Mouse (Mus musculus): ENCODE results near the gene Nhsl2. TPM values are rescaled to one million over a fixed set of nuclear protein-coding genes. Genes with fewer than 3 reads are reported as not detected.
"Not testable (repeated sequence)": the region's sequence is repeated elsewhere in the genome, so short reads cannot be mapped to it uniquely, and the experiment has no call there.

Nhsl2 gene
- total RNA-seq, 2 experiments from 2014 or later, result 9.2 to 11.4 TPM

- DNase-seq (ENCODE audit: low spot score in 2 of 2), result no peak
Measured at GRCm38 (mm10) chrX:102081076-102081475, 231.9 kb downstream of the Nhsl2 start.

- no peak for DNase-seq (ENCODE audit: low spot score in 2 of 2)
Measured at GRCm38 (mm10) chrX:102081573-102082279, 232.5 kb downstream of the Nhsl2 start.

- no peak for DNase-seq (ENCODE audit: low spot score in 2 of 2)
Measured at GRCm38 (mm10) chrX:102082340-102082739, 233.2 kb downstream of the Nhsl2 start.

GRCm38 (mm10) chrX:102085798-102086443, 236.7 kb downstream of the Nhsl2 start:
- no peak for DNase-seq (ENCODE audit: low spot score in 2 of 2)

GRCm38 (mm10) chrX:102090605-102091004, 241.4 kb downstream of the Nhsl2 start:
- no peak for DNase-seq (ENCODE audit: low spot score in 2 of 2)

- DNase-seq (ENCODE audit: low spot score in 2 of 2), result no peak
Measured at GRCm38 (mm10) chrX:102094381-102094904, 245.3 kb downstream of the Nhsl2 start.

- DNase-seq (ENCODE audit: low spot score in 2 of 2), result no peak
Measured at GRCm38 (mm10) chrX:102101886-102102285, 252.7 kb downstream of the Nhsl2 start.

GRCm38 (mm10) chrX:102103830-102104229, 254.6 kb downstream of the Nhsl2 start:
- not testable (repeated sequence) for DNase-seq (ENCODE audit: low spot score in 2 of 2)

- DNase-seq (ENCODE audit: low spot score in 2 of 2), result not testable (repeated sequence)
Measured at GRCm38 (mm10) chrX:102109349-102109748, 260.2 kb downstream of the Nhsl2 start.

- DNase-seq (ENCODE audit: low spot score in 2 of 2), result no peak
Measured at GRCm38 (mm10) chrX:102115676-102116075, 266.5 kb downstream of the Nhsl2 start.

GRCm38 (mm10) chrX:102119042-102119864, 270.1 kb downstream of the Nhsl2 start, which contains the start of gene Pin4:
Pin4 (plus strand) TSS chrX:102119447.
- DNase-seq (ENCODE audit: low spot score in 2 of 2), result peak; percentile 48 to 79

- no peak for DNase-seq (ENCODE audit: low spot score in 2 of 2)
Measured at GRCm38 (mm10) chrX:102121321-102121720, 272.1 kb downstream of the Nhsl2 start.

GRCm38 (mm10) chrX:102141157-102141556, 292.0 kb downstream of the Nhsl2 start:
- no peak for DNase-seq (ENCODE audit: low spot score in 2 of 2)

Small RNA genes lying within 50 kb of the gene (microRNA-seq; reads per million reads assigned to microRNA genes)
- gene Gm27843, result not detected

Other genes with a start within 250 kb of the Nhsl2 start
- gene Ogt, start 209.3 kb upstream of the Nhsl2 start, total RNA-seq (2021), result 100 to 1,000 TPM; 250 to 275 TPM
- gene Cxcr3, start 115.1 kb upstream of the Nhsl2 start, total RNA-seq (2021), result under 1 TPM; 0.17 to 0.71 TPM
- under 1 TPM in 1 of 2 experiments, not detected in 1; 0.17 TPM for gene Gm4779, start 55.0 kb upstream of the Nhsl2 start, total RNA-seq (2021)
- not detected for gene 8030474K03Rik, start 54.7 kb upstream of the Nhsl2 start, total RNA-seq (2021)
- 10 to 100 TPM; 14.7 to 16.1 TPM for gene Rtl5, start 221.9 kb downstream of the Nhsl2 start, total RNA-seq (2021)

All from adrenal gland, postnatal 4 days (tissue).